Mouse (Mus musculus) frontal cortex, postnatal 14 days (tissue): ENCODE results near the gene Fam71e2.
A peak's percentile ranks its signal among the peaks of the same experiment; 100 is the strongest.
"Not testable (repeated sequence)": the region's sequence is repeated elsewhere in the genome, so short reads cannot be mapped to it uniquely, and the experiment has no call there.

ENCODE experiments used
- DNase-seq, 2 experiments: peaks; one replicate each; pipeline ENCODE4 v3.0.0; 2022; ENCODE audit warnings: low spot score in 2 of 2

Fam71e2 gene

GRCm38 (mm10) chr7:4771202-4771601 is at the start of gene Fam71e2:
TSS of gene Fam71e2 (minus strand) at chr7:4771302.
- no peak for DNase-seq

- DNase-seq = no peak
These were observed 45.5 kb upstream of the Fam71e2 start for GRCm38 (mm10) chr7:4816559-4816958.

DNA sequence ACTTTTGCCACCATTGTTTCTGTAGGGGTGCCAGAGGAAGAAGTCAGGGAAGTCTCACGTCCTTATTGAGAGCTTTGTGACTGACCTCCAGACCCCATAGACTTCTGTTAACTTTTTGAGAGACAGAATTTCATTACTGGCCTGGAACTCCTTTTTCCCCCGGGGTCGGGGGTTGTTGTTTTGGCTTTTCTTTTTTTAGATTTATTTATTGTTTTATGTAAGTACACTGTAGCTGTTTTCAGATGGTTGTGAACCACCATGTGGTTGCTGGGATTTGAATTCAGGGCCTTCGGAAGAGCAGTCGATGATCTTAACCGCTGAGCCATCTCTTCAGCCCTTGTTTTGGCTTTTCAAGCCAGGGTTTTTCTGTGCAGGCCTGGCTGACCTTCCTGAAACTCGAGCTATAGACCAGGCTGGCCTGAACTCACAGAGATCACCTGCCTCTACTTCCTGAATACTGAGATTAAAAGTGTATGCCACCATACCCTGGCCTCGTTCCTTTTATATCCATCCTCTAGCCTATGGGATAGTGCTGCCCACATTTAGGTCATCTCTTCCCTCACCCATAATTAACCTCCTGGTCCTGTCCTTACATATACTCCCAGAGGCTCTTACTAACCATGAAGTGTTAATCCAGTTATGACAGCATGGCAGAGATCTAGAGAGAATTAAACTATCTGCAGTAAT is 42.1 kb upstream of the Fam71e2 start:
- no peak for DNase-seq

DNA sequence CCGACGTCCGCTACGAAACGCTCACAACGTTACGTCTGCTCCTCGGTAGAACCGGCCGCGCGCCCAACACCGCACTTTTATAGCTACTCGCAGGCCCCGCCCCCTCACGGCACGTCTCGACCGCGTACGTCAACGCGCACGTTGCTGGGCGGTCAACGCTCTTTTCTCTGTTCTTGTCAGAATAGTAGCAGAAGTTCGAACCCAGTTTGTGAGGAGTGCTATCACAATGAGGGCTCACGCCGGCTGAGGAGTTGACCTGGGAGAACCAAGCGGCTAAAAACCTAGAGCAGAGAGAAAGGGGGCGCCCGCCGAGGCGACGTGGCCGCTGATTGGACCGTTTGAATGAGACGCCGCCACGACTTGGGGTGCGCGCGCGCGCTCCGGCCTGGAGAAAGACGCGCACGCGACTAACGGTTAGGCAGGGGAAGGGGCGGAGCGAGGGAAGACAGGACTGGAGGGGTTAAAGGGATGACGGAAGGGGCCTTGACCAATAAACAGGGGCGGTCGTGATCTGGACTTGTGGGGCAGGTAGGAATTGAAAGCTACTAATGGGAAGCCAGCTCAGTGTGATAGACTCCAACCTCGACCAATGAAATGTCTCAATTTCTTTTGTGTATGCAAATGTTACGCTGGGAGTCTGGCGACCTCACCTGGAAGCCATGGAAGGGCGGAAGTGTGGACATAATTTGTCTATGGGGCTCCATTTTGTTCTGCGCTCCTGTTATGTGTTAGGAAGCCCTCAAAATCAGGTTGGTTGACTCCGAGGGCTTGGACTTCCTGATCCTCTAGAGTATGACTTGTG is 41.4 kb upstream of the Fam71e2 start, which contains the start of gene Ube2s:
Gene Ube2s, minus strand, starts transcription at position 288 of the 802 bp plus-strand sequence.
- peak; percentile 97 to 99 for DNase-seq

GRCm38 (mm10) chr7:4811842-4812302 is 40.8 kb upstream of the Fam71e2 start:
- DNase-seq = peak in 1 of 2 experiments; percentile 37

DNA sequence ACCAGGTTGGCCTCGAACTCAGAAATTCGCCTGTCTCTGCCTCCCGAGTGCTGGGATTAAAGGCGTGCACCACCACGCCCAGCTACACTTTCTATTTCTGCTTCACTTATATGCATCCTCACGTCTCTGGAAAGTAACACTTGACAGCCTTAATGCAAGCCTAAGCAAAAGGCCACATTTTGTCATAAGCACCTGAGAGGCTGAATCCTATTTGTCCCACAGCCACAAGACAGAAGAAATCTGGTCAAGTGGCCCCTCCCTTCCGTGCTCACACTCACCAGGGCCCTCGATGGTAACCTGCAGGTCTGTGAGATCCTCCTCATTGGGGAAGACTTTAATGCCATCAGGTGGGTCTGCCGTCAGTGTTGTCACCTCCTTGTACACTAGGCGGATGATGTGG is 40.0 kb upstream of the Fam71e2 start:
- DNase-seq = not testable (repeated sequence)

DNA sequence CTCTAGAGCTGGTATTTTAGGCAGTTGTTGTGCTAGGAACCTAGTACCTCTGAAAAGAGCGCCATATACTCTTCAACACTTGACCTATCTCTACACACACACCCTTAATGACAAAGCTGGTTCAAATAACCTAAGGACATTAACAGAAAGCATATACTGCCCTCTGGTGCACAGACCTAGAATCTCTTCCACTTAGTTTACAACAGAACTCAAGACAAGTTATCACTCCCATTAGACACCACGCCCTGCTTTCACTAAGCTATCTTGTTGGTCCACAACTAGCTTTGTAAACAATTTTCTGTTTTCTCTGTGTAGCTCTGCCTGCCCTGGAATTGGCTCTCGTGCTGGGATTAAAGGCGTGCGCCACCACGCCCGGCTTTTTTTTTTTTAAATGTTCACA is 35.6 kb upstream of the Fam71e2 start:
- no peak for DNase-seq

- DNase-seq = no peak
These were observed 31.1 kb upstream of the Fam71e2 start for GRCm38 (mm10) chr7:4802247-4802646.

- DNase-seq = no peak
These were observed 24.8 kb upstream of the Fam71e2 start for GRCm38 (mm10) chr7:4795767-4796433.

GRCm38 (mm10) chr7:4794631-4795168 is 23.6 kb upstream of the Fam71e2 start:
- DNase-seq = no peak

- no peak for DNase-seq
These were observed 22.6 kb upstream of the Fam71e2 start for GRCm38 (mm10) chr7:4793674-4794073.

DNA sequence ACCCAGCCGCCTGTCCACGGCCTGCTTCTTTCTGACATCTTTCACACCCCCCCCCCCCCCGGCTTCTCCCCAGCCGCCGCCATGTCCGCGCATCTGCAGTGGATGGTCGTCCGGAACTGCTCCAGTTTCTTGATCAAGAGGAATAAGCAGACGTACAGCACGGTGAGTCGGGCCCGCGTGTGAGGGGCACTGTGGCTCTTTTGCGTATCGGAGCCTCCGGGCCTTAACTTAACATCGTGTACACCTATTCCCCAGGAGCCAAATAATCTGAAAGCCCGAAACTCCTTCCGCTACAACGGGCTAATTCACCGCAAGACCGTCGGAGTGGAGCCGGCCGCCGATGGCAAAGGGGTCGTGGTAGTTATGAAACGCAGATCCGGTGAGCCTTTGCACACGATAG is 22.1 kb upstream of the Fam71e2 start:
- not testable (repeated sequence) for DNase-seq

DNA sequence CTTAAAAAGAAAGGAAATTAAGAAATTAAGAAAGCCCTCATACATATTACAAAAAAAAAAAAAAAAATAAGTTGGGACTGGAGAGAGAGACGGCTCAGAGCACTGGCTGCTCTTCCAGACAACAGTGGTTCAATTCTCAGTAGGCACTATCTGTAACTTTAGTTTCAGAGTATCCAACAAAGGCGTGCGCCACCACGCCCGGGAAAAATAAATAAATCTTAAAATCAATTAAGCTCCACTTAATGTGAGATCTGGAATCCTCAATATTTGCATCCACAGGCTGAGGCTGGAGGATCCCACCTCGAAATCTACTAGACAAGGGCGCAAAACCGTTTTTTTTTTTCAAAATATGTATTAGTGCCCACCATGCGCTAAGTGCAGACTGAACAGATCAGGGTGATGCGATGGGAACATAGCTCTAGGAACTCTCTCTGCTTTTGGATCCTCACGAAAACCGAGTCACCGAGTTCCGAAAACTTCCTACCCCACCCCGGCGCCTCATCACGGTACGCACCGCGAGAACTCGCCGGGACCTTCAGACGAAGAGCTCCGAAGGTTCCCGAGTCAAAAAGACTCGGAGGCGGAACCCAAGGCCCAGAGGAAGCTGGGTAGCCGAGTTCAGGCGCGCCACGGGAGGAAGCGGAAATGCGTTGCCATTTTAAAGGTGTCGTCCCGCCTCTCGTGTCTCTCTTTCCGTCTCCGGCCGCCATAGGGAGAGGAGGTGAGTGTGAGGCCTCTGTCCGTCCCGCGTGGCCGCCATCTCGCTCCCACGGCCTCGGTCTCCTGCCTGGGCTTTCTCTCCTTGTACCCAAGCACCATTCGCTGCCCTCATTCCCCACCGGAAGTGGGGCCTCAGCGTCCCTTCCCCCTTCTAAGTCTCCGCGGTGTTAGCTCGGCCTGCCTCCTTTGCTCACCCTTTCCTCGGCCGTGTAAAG is 21.4 kb upstream of the Fam71e2 start, which contains the start of gene Rpl28:
Gene Rpl28, plus strand, starts transcription at position 597 of the 935 bp plus-strand sequence.
- DNase-seq = peak; percentile 92 to 93

- no peak for DNase-seq
These were observed 18.4 kb upstream of the Fam71e2 start, which contains the start of gene Tmem238 for GRCm38 (mm10) chr7:4789436-4789935. TSS of gene Tmem238 (minus strand) at chr7:4789656.

DNA sequence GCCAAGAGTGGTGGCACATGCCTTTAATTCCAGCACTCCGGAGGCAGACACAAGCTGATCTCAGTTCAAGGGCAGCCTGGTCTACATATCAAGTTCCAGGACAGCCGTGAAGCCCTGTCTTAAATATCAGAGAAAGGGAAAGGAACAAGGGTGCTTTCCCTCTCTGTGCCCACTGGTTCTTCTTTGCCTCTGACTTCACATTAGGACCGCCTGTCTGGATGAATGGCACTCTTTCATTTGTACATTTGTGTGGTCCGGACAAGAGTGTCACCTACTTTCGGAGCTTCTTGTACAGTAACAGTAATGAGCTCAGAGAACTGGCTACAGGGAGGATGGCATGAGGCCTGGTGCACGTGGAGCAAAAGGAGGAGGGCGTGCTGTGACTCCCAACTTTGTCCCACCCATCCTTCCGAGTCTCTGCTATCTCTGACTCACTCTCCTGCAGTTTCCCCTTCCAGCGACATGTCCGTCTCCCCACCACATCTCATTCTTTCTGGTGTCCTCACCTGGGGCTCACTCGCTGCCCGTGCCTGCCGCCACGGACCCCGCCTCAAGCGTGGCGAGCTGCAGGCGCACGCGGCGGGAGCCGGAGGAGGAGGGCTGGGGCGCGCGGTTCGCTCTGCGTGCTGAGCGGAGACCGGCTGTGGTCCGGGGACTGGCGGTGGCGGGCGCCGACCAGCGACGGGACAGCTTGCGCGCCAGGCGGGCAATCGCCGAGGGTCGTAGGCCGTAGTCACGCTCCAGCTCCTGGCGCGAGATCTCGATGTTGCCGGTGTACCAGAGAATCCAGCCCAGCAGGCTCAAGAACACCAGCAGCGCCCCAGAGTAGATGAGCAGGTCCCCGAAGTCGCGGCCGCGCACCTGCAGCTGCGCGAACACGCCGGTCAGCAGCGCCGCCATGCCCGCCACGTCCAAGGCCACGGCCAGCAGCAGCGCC is 17.7 kb upstream of the Fam71e2 start:
- DNase-seq = peak; percentile 30 to 49

DNA sequence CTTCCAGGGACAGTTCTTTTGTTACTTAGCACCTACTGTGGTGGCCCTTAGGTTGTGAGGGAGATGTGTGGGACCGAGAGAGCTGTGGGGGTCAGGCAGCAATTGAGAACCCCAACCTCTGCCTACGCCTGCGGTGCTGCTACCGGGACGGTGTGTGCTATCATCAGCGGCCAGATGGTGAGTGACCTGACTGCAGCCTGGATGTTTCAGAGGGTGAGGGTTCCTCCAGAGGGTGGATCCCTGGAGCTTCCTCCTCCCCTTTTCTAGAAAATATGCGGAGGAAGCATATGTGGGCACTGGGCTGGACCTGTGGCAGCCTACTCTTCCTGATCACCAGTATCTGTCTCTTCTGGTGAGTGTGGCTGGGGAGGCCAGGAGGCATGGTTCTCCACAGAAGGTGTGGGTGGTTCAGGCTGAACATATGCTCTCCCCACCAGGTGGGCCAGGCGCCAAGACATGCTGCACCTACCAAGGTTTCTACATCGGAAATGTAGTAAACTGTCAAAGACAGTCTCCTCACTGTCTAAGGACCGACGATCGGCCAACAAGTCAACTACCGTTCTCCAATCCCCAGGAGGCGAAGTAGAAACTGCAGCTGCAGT is 12.7 kb upstream of the Fam71e2 start:
- DNase-seq = no peak

DNA sequence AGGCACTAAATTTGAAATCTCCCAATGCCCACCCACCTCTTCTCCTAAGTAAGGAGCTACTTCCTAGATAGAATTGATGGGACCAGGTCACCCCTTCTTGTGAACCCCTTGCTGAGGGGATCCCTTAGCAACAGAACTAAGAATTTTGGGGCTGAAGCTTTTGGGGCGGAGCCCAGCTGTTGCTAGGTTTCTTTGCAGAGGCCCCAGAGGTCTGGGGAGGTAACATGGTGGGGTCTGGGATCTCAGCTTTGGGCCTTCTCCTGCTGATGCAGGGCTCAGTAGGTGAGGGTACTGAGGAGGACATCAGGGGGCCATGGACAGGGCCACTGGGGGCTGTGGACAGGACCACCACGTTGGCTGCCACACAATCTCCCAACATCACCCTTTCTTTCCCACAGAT is 11.7 kb upstream of the Fam71e2 start, which contains the start of the genes Il11 and Tmem190:
Gene Il11, minus strand, starts transcription at position 101 of the 400 bp plus-strand sequence.
Gene Tmem190, plus strand, starts transcription at position 179 of the 400 bp plus-strand sequence.
- no peak for DNase-seq

DNA sequence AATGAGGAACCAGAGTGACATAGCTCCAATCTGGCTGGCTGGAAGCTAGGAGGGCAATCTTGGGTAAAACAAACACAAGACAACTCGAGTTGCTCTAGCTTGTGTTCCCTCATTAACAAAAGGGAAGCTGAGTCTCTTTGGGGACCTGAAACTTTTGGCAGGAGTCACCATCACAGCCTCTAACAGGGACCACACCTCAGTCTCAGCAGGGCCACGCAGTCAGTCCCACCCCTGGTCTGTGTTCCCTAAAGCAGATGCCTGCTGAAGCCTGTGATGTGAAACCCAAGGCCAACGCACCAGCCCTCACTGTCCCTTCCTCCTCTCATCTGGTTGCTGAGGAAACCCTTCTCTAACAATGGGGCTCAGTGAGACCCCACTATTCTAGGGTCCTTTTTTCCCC is 11.0 kb upstream of the Fam71e2 start:
- DNase-seq = no peak

- no peak for DNase-seq
These were observed 8.8 kb upstream of the Fam71e2 start for GRCm38 (mm10) chr7:4779921-4780320.
